Mouse (Mus musculus) small intestine, adult 10 weeks (tissue): Measurements from ENCODE around the gene Gm15294. TPM values are rescaled to one million over a fixed set of nuclear protein-coding genes. Genes with fewer than 3 reads are reported as not detected.

Experiments used
- polyA plus RNA-seq: library from polyadenylated mRNA; stranded (reverse); fragments of 350-450 nt; fragmentation: Illumina TruSeq; extraction: RNeasy Lipid Tissue Mini Kit (QIAGEN cat#74804); gene quantifications from one replicate; pipeline ENCODE4 v1.2.3, GENCODE M21; 2014; ENCODE audit warnings: low replicate concordance

The Gm15294 gene
- polyA plus RNA-seq: not detected

DNA sequence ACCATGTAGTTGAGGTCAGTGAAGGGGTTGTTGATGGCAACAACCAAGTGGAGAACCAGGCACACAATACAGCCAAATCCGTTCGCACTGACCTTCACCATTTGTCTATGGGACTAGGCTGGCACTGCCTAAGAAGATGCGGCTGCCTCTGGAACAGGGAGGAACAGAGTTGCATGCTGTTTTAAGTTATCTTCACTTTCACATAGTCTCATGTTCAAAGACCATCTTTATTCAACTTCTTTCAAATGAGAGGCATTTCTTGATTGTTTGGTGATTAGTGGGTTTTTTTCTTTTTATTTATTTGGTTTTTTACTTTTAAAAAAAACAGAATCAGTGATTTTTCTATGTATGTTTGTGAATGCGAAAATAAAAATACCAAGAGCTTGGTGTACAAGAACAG is at the start of gene Gm15294:
Gm15294 (minus strand) TSS at position 101 of the 400 bp plus-strand sequence.

Other genes with a start within 250 kb of the Gm15294 start
- gene Irs4, start 150.0 kb downstream of the Gm15294 start, polyA plus RNA-seq: 0.11 TPM